Mouse (Mus musculus) heart, adult 11 months (tissue): ENCODE data around the gene Olfr325.
A peak's percentile ranks its signal among the peaks of the same experiment; 100 is the strongest.
"Not testable (repeated sequence)": the region's sequence is repeated elsewhere in the genome, so short reads cannot be mapped to it uniquely, and the experiment has no call there.

Experiments used
- DNase-seq: peaks from one replicate; pipeline ENCODE4 v3.0.0; 2022

Gene Olfr325

DNA sequence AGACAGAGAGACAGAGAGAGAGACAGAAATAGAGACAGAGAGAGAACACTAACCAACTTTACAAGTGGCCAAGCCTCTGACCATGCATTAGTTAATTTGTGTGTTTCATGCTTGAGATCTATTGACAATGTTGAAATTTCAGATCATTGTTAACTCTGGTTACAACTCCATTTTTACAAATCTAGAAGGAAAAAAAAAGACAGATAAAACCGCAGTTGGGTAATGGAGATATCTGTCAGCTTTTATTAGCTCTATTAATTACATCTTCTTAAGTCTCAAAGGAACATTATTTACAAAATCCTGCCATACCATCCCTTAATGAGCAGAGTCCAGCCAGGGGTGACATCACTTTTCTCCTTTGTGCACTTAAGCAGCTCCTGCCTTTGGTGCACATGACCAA, at the start of gene Olfr325:
TSS of gene Olfr325 (plus strand) at position 301 of the 400 bp plus-strand sequence.
- no peak for DNase-seq

DNA sequence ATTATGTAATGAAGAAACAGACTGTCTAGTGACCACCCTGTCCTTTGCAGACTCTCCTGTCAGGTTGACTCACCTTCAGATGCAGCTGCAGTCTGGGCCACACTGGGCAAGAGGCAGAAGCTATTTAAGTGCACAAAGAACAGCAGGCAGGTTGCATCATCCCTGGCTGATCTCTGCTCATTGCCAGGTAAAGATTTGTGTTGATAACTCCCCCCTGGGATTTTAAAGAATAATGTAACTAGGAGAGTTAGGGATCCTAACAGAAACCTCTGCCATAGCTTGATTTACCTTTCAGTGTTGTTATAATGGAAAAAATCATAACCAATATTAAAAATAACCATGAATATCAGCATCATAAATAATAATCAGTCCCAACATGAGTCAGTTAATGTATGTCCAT, 42.8 kb upstream of the Olfr325 start, which contains the start of gene Olfr330:
TSS of gene Olfr330 (minus strand) at position 101 of the 400 bp plus-strand sequence.
- not testable (repeated sequence) for DNase-seq

DNA sequence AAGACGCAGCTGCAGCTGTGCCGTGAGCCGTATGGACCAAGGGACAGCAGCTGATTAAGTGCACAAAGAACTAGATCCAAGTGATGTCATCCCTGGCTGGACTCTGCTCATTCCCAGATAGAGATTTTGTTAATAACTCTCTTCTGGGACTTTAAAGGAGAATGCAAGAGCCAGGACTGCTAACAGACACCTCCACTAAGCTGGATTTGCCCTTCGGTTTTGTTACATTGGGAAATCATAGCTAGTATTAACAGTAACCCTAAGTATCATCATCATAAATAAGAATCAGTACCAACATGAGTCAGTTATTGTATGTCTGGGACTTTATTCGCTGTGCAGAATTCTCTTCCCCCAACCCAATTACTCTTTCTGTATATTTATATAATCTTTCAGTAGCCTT, 31.2 kb upstream of the Olfr325 start, which contains the start of gene Olfr329-ps:
TSS of gene Olfr329-ps (minus strand) at position 101 of the 400 bp plus-strand sequence.
- DNase-seq = no peak

DNA sequence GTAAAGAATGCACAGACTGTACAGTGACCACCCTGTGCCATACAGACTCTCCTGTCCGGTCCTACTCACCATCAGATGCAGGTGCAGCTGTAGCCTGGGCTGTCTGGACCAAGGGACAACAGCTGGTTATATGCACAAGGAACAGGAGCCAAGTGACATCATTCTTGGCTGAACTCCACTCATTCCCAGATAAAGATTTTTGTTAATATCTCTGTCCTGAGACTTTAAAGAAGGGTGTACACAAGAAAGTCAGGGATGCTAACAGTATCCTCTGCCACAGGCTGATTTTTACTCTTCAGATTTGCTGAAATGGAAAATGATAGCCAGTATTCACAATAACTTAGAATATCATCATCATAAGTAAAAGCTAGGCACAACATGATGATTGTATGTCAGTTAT, 22.0 kb upstream of the Olfr325 start, which contains the start of gene Olfr328:
TSS of gene Olfr328 (minus strand) at position 101 of the 400 bp plus-strand sequence.
- DNase-seq = no peak

DNA sequence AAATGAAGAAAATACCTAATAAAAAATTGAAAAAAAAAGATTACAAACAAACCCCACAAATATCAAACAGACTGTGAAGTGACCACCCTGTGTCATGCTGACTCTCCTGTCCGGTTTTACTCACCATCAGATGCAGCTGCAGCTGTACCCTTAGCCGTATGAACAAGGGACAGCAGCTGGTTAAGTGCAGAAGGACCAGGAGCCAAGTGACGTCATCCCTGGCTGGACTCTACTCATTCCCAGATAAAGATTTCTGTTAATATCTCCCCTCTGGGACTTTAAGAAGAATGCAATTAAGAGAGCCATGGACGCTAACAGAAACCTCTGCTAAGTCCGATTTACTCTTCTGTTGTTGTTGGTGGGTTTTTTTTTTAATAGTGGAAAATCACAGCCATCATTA, 7.1 kb upstream of the Olfr325 start, which contains the start of gene Olfr224:
TSS of gene Olfr224 (minus strand) at position 149 of the 400 bp plus-strand sequence.
- peak; percentile 90 for DNase-seq

DNA sequence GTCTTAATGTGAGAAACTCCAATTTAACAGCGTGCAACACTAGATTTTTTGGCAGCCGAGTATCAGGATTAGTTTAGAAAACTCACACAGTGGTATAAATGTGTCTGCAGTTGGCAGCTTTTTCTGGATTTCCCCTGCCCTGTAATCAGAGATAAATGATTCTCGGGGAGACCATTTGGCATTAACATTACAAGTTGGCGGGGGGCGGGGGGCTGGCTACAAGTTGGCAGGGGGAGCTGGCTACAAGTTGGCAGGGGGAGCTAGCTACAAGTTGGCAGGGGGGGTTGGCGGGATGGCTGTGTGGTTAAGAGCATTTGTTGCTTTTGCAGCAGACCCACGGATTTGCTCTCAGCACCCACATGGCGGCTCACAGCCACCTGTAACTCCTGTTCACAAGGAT, 1.1 kb downstream of the Olfr325 start:
- DNase-seq = peak; percentile 60

DNA sequence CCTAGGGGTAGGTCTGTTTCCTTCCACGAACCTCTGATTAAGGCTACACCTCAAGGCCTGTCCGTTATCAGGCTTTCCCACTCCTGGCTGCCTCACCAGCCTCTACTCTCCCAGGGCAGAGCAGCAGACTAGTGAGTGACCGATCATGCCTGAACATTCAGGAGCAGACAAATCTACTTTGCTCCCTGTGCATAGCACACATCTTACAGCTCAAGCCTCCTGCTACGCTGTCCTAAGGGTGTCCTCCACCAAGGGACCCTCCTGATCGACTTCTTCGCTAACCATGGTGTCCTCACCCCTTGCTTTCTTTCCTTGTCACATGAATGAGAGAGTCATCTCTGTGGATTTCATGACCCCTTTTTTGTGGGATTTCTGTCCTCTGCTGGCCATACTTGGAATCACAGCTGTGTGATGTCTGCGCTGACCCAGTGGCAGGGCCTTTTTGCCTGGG, 10.4 kb downstream of the Olfr325 start:
- peak; percentile 86 for DNase-seq

DNA sequence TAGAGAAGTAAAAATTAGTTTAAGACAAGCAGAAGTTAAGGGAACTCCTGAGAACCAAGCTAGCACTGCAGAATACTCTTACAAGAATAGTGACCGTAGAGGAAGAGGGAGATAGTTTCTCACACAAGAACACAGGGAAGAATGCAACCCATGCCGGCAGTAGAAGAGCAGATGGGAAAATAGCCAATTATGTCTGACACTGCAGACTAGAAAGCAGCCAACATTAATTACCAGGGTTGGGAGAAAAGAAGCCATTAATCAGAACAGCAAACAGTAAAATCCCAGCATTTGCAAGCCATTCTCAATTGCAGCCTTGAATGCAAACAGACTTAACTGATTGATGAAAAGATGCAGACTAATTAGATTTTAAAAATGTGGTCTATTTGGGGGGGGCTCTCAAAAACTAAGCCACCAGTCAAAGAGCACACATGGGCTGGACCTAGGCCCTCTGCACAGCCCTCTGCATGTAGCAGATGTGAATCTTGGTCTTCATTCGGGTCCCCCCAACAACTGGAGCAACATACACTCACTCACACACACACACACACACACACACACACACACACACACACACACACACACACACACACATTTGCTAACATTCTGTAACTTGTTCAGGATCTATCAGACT, 11.2 kb downstream of the Olfr325 start:
- peak; percentile 30 for DNase-seq

DNA sequence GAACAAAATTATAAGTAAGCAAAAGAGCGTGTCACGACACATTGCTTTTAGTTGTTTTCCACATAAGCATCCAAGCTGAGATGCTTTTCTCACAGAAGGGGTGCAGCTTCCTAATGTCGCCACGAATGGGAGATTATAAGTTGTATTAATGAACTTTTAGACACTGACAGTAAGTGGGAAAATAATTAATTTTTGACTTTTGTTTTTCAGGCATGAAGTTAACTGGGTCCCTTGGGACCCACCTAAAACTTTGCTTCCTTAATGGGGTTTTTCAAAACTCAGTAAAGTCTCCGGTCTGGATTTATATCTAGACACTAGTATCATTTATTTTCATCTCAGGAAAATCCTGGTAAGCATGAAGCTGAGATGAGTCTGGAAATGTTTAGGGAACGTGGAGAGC, 17.3 kb downstream of the Olfr325 start, which contains the start of gene Olfr324:
TSS of gene Olfr324 (plus strand) at position 301 of the 400 bp plus-strand sequence.
- no peak for DNase-seq

DNA sequence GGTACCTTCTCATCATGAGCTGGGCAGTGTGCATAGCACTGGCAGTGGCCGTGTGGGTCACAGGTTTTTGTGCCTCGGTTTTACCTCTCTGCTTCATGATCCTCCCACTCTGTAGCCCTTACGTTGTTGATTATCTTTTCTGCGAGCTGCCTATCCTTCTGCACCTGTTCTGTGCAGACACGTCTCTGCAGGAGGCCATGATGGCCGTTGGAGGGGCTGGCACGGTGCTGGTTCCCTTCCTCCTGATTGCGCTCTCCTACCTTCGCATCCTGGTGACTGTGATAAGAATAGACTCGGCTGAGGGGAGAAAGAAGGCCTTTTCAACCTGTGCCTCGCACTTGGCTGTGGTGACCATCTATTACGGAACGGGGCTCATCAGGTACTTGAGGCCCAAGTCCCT, 20.3 kb downstream of the Olfr325 start:
- DNase-seq = no peak

DNA sequence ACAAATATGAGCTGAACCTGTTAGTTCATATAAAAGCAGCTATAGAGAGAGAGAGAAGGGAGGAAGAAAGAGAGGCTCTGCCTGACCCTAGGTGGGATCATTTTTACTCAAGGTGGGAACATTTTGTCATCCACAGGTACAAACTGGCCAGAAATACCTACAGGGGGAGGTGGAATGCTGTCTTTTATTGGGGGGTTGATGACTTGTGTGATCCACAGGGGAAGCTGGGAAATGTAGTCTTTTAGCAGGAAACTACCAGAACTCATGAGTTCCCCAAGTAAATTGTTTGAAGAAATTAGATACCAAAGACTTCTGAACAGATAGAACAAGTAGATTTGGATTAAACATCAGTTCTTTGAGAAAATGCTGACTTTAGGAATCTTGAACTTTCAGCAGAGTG, 24.5 kb downstream of the Olfr325 start:
- DNase-seq = no peak

DNA sequence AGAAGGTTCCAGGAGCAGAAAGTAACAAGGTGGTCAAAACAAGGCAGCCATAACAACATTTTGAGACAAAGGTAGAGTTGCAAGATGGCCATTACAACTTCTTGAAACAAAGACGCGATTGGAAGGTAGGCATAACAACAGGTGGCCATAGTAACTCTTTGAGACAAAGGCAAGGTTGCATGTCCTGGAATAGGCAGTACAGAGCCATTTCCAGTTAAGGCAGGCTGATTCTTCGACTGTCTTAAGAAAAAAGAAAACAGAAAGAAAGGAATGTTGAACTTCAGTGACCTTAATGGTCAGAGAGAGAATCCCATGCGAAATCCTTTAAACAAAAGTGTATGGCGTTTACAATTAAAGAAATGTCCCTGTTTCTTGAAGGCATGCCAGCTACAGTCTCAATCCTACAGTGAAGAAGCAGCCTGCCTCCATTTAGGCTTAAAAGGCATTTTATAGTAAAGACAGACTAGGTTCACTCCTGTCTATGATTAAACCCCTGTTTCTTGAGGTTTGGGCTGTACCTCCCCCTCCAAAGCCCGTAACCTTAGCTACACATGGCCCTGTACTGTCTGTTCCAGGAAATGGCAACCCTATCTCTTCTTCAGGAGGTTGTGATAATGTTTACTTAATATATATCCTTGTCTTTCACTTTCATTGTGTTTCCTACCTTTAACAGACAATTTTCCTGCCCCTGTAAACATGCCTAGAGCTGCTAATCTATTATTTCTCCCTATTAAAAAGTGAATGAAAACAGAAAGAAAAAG, 25.4 kb downstream of the Olfr325 start:
- DNase-seq = no peak

DNA sequence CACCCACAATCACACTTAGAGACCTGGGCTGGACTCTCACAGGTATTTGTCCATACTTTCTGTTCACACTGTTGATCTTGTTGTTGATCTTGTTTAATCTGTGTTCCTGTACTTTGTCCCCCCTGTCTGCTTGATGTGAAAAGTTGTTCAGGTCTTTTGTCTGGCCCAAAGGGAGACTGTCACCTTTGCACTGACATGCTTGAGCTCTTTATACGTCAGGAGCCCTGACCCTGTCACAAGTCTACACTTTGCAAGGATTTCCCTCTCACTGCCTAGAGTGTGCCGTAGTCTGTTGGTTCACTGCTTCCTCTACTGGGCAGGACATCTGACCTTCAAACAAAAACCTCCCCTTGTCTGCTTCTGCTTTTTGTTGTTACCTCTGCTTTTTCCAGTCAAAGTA, 27.2 kb downstream of the Olfr325 start:
- no peak for DNase-seq

DNA sequence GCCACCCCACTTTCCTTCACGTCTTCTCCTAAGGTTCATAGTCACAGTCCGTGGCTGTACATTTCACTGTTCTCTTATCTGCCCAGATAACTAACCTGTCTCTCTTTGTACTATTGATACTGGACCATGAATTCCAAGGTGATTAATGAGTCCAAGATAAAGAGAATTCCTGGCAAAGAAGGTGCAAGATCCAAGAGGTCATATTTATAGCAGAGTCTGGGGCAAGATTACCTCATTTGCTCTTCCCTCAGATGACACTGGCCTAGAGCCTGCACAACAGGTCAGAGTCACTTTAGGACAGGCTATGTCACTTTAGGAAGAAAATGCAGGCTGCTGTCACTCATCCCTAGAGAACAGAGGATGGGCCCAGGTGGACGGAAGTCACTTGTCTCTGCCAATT, 27.7 kb downstream of the Olfr325 start:
- peak; percentile 90 for DNase-seq

DNA sequence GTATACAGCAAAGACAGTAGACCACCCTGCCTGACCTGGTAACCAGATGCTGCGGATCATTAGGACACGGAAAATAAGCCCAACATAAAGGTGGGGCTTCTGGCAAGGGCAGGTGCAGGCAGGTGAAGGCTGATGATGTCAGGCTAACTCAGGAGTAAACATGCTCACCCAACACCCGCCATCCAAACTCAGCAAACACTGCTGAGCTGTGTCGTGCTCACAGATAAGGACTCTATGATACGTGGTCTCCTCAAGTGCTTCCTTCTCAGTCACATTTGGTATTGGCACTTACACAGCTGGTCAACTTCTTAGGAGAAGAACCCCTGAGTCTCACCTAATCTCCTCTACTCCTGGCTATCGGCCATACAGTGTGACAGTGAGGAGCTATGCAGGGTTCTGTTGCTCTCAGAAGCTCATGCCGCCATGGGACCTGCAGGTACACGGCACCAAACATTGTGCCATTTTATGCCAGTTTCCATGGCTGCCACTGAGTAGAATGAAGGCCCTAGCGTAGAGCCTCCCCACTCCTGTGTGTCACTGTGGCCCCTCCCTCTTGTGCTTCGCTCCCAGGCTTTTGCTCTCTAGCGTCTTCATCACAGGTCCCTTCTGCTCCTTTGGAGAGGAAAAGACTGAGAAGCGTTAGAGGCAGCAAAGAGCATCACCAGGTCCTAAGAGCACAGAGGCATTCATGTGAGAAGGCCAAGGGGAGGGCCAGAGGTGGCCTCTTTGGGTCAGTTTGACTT, 28.8 kb downstream of the Olfr325 start:
- DNase-seq = no peak

DNA sequence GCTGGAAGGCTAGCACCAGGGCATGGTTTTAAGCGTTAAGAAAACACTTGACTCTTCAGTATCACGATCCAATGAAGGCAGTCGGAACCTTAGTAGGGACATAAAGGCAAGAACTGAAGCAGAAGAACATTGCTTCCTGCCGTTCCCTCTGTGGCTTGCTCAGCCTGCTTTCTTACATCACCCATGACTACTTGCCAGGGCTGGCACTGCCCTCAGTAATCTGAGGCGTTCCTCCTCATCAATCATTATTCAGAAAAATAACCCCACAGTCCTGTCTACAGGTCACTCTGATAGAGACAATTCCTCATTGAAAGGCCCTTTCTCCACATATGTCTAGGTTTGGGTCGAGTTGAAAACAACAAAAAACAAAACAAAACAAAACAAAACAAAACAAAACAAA, 29.5 kb downstream of the Olfr325 start:
- no peak for DNase-seq

DNA sequence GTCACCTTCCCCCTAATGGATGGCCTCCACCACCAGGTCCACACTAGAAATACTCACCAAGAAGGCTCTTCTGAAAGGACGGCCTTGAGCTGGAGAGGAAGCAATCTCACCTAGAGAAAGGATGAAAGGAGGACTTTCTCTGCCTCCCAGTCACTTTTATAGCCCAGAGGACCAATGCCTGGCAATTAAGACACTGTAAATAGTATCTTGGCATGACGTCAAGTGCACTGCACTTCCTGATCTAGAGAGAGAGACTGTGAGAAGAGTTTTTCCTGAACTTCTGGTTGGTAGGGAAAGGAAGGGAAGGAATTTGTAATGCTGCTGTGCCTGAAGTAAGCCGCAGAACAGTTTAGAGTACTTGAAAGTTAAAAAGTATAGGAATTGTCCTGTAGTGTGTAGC, 35.8 kb downstream of the Olfr325 start:
- DNase-seq = no peak

DNA sequence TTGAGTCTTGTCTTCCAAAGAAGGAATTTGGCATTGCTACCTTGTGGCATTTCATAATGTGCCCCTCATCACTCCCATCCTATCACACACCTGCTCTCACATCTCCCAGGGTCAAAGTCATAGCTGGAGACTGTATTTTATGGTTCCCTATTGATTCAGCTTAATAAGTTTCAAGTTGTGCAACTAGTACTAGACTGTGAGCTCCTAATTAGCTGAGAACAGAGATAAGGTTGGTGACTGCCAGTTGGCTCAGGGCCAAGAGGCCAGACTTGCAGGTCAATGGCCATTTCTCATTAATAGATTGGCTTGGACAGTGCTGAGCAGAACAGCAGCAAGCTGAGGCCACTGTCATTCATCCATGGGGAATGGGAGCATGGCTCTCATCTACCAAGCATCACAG, 37.0 kb downstream of the Olfr325 start:
- no peak for DNase-seq

DNA sequence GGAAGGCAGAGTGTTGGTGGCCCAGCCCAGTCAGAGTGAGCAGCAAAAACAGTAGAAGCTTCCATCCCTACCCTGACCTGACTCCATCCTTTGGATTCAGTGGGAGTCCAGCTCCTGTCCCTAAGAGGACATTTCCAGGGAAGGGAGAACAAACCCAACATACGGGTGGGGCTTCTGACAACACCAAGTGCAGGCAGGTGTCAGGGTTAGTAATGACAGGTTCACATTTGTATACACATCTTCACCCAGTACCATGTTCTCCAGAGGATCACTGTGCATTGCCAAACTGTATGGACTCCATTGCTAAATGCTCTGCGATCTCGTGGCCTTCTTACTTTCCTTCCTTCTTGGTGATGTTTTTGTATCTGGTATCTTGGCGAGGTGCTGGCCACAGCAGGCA, 38.4 kb downstream of the Olfr325 start, which contains the start of gene 2210407C18Rik:
TSS of gene 2210407C18Rik (minus strand) at position 101 of the 400 bp plus-strand sequence.
- DNase-seq = no peak

DNA sequence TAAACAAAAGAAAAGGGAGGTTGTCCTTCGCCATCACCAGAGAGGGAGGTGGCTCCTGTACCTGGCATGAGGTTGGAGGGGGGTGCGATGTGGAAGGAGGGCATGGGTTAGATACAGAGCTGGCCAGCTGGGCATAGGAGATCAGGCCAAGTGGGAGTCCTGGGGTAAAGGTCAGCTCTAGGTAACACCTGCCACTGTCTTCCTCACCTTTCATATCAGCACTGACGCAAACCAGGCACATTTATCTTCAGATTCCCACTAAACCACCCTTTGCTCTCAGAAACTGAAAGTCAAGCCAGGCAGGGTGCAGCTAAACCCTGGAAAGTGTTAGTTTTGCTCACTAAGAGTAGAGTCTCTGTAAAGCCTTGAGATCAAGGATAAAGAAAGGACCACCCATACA, 40.8 kb downstream of the Olfr325 start:
- peak; percentile 90 for DNase-seq

DNA sequence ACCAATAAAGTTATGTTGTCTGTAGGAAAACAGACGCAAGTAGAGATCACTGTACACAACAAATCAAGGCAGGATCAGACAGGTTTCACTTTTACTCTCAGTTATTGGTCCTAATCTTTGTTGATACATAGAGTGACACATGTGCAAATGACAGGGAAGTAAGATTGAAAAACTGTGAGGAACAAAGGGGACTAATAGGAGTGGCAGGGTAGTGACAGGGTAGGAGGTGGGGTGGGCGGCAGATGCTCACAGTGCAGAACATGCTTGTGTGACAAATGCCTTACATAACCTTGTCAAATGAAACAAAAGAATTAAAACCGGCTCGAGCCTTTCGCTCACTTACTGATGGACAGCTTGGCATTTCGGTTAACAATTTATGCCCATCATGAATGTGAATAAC, 41.3 kb downstream of the Olfr325 start:
- no peak for DNase-seq

DNA sequence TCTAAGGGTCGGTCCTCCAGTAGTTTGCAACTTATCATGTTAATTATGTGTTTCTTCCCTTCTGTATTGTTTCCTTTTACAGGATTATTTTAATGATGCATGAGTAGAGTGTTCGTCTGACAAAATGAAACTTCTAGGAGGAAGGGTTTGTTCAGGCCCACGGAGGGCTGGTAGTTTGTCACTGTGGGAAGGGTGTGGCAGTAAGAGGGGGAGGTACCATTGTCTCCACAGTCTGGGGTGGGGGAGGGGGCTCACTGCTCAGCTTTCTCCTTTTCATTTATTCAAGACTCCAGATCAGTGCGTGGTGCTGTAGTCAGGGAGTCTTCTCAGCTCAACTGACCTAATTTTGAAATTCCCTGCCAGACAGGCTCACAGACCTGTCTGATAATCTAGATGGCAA, 48.6 kb downstream of the Olfr325 start:
- no peak for DNase-seq

DNA sequence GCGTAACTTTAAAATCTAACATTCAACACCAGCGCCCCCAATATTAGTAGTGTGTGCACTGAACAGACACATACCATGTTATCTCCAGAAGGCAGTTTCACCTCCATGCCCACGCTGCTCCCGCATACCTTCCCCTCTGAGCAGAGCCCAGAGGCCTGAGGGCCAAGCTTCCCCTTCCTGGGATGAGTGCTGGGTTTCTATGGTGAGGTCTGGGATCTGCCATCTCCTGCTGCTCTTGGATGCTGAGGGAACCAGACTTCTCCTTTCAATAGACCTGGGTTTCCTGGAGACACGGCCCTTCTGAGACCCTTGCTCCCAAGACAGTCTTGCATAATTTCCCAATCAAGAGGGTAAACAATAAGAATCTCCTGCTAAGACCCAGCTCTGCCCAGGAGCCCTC, 52.9 kb downstream of the Olfr325 start, which contains the start of gene Olfr323:
TSS of gene Olfr323 (minus strand) at position 101 of the 400 bp plus-strand sequence.
- DNase-seq = peak; percentile 79
